In genomic region chr5:140847300-140847729, GRCm38 (mm10) we compare ENCODE assay signal across 9 mouse cellular contexts. TPM values are rescaled to one million over a fixed set of nuclear protein-coding genes. Genes with fewer than 3 reads are reported as not detected.
DNase-seq lines count a peak whose midpoint lies in the region; ATAC-seq and TF ChIP-seq lines count a peak whose summit lies in the region.
"Had no signal": no experiment of that assay in that cellular context is flagged by ENCODE, and none has a peak within 500 bp of the region (broad histone marks: within the 10 kb centered on the region; RNA-seq: fewer than 3 reads in every experiment).

No protein-coding gene starts in this region.

- peak; percentile 76 for ATAC-seq in frontal cortex, adult (ENCODE audit: low TSS enrichment)

- H3K4me1 ChIP-seq in cerebellum, adult 2 months (ENCODE audit: control insufficient read depth, insufficient read depth, low read length): no peaks in the 10 kb centered on the region
- 0 out of 2 replicates have a peak, but pooled peaks cover 1% of the 10 kb centered on the region for H3K4me1 ChIP-seq in small intestine, adult 2 months (ENCODE audit: control insufficient read depth, insufficient read depth, insufficient read length, low read length)
- H3K4me1 ChIP-seq: liver, embryonic 15.5 days had no signal

- WGBS in cerebellum, adult 2 months: 33% methylated on average over 5 of the region's 5 CpGs
- 27% methylated on average over 5 of the region's 5 CpGs for WGBS in small intestine, adult 2 months

- no peaks in the 10 kb centered on the region for H3K36me3 ChIP-seq in small intestine, adult 2 months (ENCODE audit: control insufficient read depth, insufficient read depth, low read length)
- H3K36me3 ChIP-seq: liver, embryonic 15.5 days had no signal

- no peak overlapping the region for H3K27ac ChIP-seq in cerebellum, adult 2 months (ENCODE audit: insufficient read depth, low read length)
- no peak overlapping the region for H3K27ac ChIP-seq in small intestine, adult 2 months (ENCODE audit: insufficient read depth, low read depth, low read length)
- H3K27ac ChIP-seq: liver, embryonic 15.5 days had no signal

- H3K4me3 ChIP-seq in cerebellum, adult 2 months (replicated peaks; ENCODE audit: insufficient read depth, low read depth, low read length): no peak overlapping the region
- no peak overlapping the region for H3K4me3 ChIP-seq in small intestine, adult 2 months (ENCODE audit: low read depth, low read length)
- H3K4me3 ChIP-seq: liver, embryonic 15.5 days had no signal

- peak; percentile 86 for TF ChIP-seq CTCF in cerebellum, adult 2 months (IDR thresholded peaks at IDR 0.05; ENCODE audit: borderline replicate concordance, insufficient read depth, low read depth, low read length)
- peak; percentile 88; the same call in 1 of the 2 replicates for TF ChIP-seq CTCF in small intestine, adult 2 months (IDR thresholded peaks at IDR 0.05; ENCODE audit: extremely low read depth, insufficient read length, insufficient replicate concordance, low read depth, low read length)

- DNase-seq in cerebellum, adult 2 months: peak; percentile 34 to 51
- DNase-seq in cerebellum, adult 11 months: no peak
- peak; percentile 72 for DNase-seq in 416B (ENCODE audit: low read depth)
- DNase-seq in brain, embryonic 18.5 days (ENCODE audit: low read depth, low spot score): peak; percentile 40
- DNase-seq in kidney, postnatal 14 days: peak; percentile 56
- DNase-seq in mesoderm, embryonic 11.5 days (ENCODE audit: low read depth, low spot score): peak; percentile 82

- no peak for TF ChIP-seq POLR2A in cerebellum, adult 2 months (IDR thresholded peaks at IDR 0.05; ENCODE audit: borderline replicate concordance, insufficient read depth, low read length)
- TF ChIP-seq POLR2A in small intestine, adult 2 months (IDR thresholded peaks at IDR 0.05; ENCODE audit: low read depth, low read length): no peak

- no peaks in the 10 kb centered on the region for H3K27me3 ChIP-seq in cerebellum, adult 2 months (ENCODE audit: control insufficient read depth, insufficient read depth, low read length)
- H3K27me3 ChIP-seq in small intestine, adult 2 months (ENCODE audit: control insufficient read depth, insufficient read depth, low read length): no peaks in the 10 kb centered on the region
- H3K27me3 ChIP-seq: liver, embryonic 15.5 days had no signal

RNA-seq across cellular contexts. Expression of gene Gna12, which starts 17.1 kb away (rescaled TPM):
- polyA plus RNA-seq in cerebellum, adult 2 months (2012; rRNA removed): 104 and 123 TPM in 2 replicates
- polyA plus RNA-seq in small intestine, adult 2 months (2012; rRNA removed): 27.8 and 34.8 TPM in 2 replicates
